Mouse (Mus musculus) c-Kit-positive CD71-negative TER-119-negative erythroid progenitor cells, embryonic 14.5 days (primary cell): ENCODE results near the gene Loxl4.

Experiments
- DNase-seq: peaks from one replicate; pipeline ENCODE4 v3.0.0-alpha.2; 2013; ENCODE audit warnings: low read depth

Gene Loxl4

GRCm38 (mm10) chr19:42563726-42564270, 48.8 kb downstream of the Loxl4 start:
- no peak for DNase-seq

DNA sequence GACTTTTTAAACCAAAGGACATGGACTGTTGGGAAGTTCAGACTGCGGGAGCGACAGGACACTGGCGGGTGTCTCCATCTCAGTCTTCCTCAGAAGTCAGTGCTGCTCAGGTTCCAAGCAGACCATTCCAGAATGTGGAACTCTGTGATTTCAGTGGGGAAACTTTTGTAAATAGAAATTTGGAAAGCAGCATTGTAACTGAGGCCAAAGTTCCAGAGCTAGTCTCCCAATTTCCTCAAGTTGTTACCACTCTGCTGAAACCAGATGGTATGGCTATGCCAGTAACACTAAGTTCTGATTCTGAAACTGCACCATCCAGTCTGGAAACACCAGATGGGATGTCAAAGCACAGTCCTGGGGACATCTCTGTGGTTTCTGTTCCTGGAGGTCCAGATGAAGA, 49.6 kb downstream of the Loxl4 start:
- no peak for DNase-seq

GRCm38 (mm10) chr19:42561991-42562390, 50.6 kb downstream of the Loxl4 start:
- no peak for DNase-seq

GRCm38 (mm10) chr19:42558701-42559100, 53.9 kb downstream of the Loxl4 start:
- DNase-seq: no peak
